Mouse (Mus musculus) right cerebral cortex, postnatal 36 days (tissue): ENCODE measurements around the gene Mthfsd.

Source experiments
- DNase-seq, 2 experiments: peaks; one replicate each; pipeline ENCODE4 v3.0.0; 2022; ENCODE audit warnings: low spot score in 2 of 2, mixed read lengths in 1 of 2

The Mthfsd gene

GRCm38 (mm10) chr8:121088871-121089630 lies 19.1 kb downstream of the Mthfsd start:
- DNase-seq = no peak

GRCm38 (mm10) chr8:121088281-121088680 lies 19.9 kb downstream of the Mthfsd start:
- no peak for DNase-seq

GRCm38 (mm10) chr8:121086004-121086900 lies 21.9 kb downstream of the Mthfsd start:
- DNase-seq = no peak

GRCm38 (mm10) chr8:121085561-121085960 lies 22.6 kb downstream of the Mthfsd start:
- no peak for DNase-seq

- no peak for DNase-seq
These were observed 23.2 kb downstream of the Mthfsd start for GRCm38 (mm10) chr8:121085011-121085410.

GRCm38 (mm10) chr8:121084210-121084951 lies 23.8 kb downstream of the Mthfsd start, which contains the start of gene Foxf1:
Gene Foxf1 (plus strand): TSS chr8:121084386.
- DNase-seq = no peak

GRCm38 (mm10) chr8:121083936-121084209 lies 24.3 kb downstream of the Mthfsd start:
- no peak for DNase-seq

- no peak for DNase-seq
These were observed 24.9 kb downstream of the Mthfsd start for GRCm38 (mm10) chr8:121083093-121083935.

- no peak for DNase-seq
These were observed 25.7 kb downstream of the Mthfsd start for GRCm38 (mm10) chr8:121082218-121083092.

GRCm38 (mm10) chr8:121081398-121081797 lies 26.8 kb downstream of the Mthfsd start:
- no peak for DNase-seq

GRCm38 (mm10) chr8:121080361-121081090 lies 27.7 kb downstream of the Mthfsd start:
- DNase-seq = no peak

- no peak for DNase-seq
These were observed 28.2 kb downstream of the Mthfsd start for GRCm38 (mm10) chr8:121079944-121080343.

- no peak for DNase-seq
These were observed 29.0 kb downstream of the Mthfsd start for GRCm38 (mm10) chr8:121079201-121079600.

- DNase-seq = no peak
These were observed 29.5 kb downstream of the Mthfsd start for GRCm38 (mm10) chr8:121078721-121079120.

- no peak for DNase-seq
These were observed 31.6 kb downstream of the Mthfsd start for GRCm38 (mm10) chr8:121076555-121076954.

- DNase-seq = no peak
These were observed 32.3 kb downstream of the Mthfsd start for GRCm38 (mm10) chr8:121075936-121076335.

- DNase-seq = no peak
These were observed 33.4 kb downstream of the Mthfsd start for GRCm38 (mm10) chr8:121074848-121075145.

GRCm38 (mm10) chr8:121074108-121074847 lies 33.9 kb downstream of the Mthfsd start:
- no peak for DNase-seq
